Mouse (Mus musculus) left cerebral cortex, postnatal 10 days (tissue): ENCODE data around the gene Rasgrp2. TPM values are rescaled to one million over a fixed set of nuclear protein-coding genes. Genes with fewer than 3 reads are reported as not detected.

ENCODE experiments used
- DNase-seq, 2 experiments: peaks; one replicate each; pipeline ENCODE4 v3.0.0; 2021 to 2022; ENCODE audit warnings: low spot score in 2 of 2, mixed read lengths in 1 of 2; ENCODE audit errors: extremely low spot score in 1 of 2
- intact Hi-C: fragments of 180-260 bp; cut with DNase I; formaldehyde crosslinking; loops from one replicate; pipeline ENCODE4 v1.15.1; 2025
- total RNA-seq, 2 experiments: library from RNA; stranded (reverse); gene quantifications; 2 replicates each; pipeline ENCODE4 v1.2.3; 2021

Gene Rasgrp2
- total RNA-seq, 2 experiments from 2014 or later, result 179 to 190 TPM

GRCm38 (mm10) chr19:6380411-6381166, 18.6 kb upstream of the Rasgrp2 start:
- intact Hi-C loops, result no loop called here
- no peak for DNase-seq

GRCm38 (mm10) chr19:6381238-6381637, 17.9 kb upstream of the Rasgrp2 start:
- DNase-seq, result no peak
- intact Hi-C loops, result no loop called here

GRCm38 (mm10) chr19:6382323-6382924, 16.7 kb upstream of the Rasgrp2 start:
- DNase-seq, result peak in 1 of 2 experiments; percentile 18
- intact Hi-C loops, result no loop called here

GRCm38 (mm10) chr19:6383470-6383869, 15.7 kb upstream of the Rasgrp2 start:
- peak in 1 of 2 experiments; percentile 37 for DNase-seq
- intact Hi-C loops, result no loop called here

- intact Hi-C loops, result no loop called here
- DNase-seq, result peak; percentile 31 to 87
Measured at GRCm38 (mm10) chr19:6384128-6384527, 15.0 kb upstream of the Rasgrp2 start, which contains the start of gene Pygm. Gene Pygm, plus strand, starts transcription at chr19:6384399.

GRCm38 (mm10) chr19:6384954-6385353, 14.2 kb upstream of the Rasgrp2 start:
- intact Hi-C loops, result no loop called here
- DNase-seq, result peak in 1 of 2 experiments; percentile 32

- DNase-seq, result no peak
- intact Hi-C loops, result no loop called here
Measured at GRCm38 (mm10) chr19:6385419-6385818, 13.7 kb upstream of the Rasgrp2 start.

GRCm38 (mm10) chr19:6385821-6386220, 13.3 kb upstream of the Rasgrp2 start:
- no peak for DNase-seq
- intact Hi-C loops, result no loop called here

GRCm38 (mm10) chr19:6386234-6386633, 12.9 kb upstream of the Rasgrp2 start:
- DNase-seq, result no peak
- intact Hi-C loops, result no loop called here

- DNase-seq, result peak in 1 of 2 experiments; percentile 57
- intact Hi-C loops, result no loop called here
Measured at GRCm38 (mm10) chr19:6388006-6388405, 11.1 kb upstream of the Rasgrp2 start.

GRCm38 (mm10) chr19:6389803-6390202, 9.3 kb upstream of the Rasgrp2 start:
- intact Hi-C loops, result no loop called here
- DNase-seq, result peak in 1 of 2 experiments; percentile 18

GRCm38 (mm10) chr19:6390251-6390650, 8.9 kb upstream of the Rasgrp2 start:
- DNase-seq, result no peak
- intact Hi-C loops, result no loop called here

- intact Hi-C loops, result no loop called here
Measured at GRCm38 (mm10) chr19:6392743-6393393, 6.3 kb upstream of the Rasgrp2 start.

GRCm38 (mm10) chr19:6393637-6394036, 5.5 kb upstream of the Rasgrp2 start:
- intact Hi-C loops, result no loop called here
- DNase-seq, result no peak

More at GRCm38 (mm10) chr19:6392743-6393393, 6.3 kb upstream of the Rasgrp2 start:
- no peak for DNase-seq

- DNase-seq, result no peak
- intact Hi-C loops, result no loop called here
Measured at GRCm38 (mm10) chr19:6396237-6396636, 2.9 kb upstream of the Rasgrp2 start.

- intact Hi-C loops, result no loop called here
- DNase-seq, result no peak
Measured at GRCm38 (mm10) chr19:6397582-6398249, 1.4 kb upstream of the Rasgrp2 start.

GRCm38 (mm10) chr19:6398447-6399284, 474 bp upstream of the Rasgrp2 start:
- intact Hi-C loops, result no loop called here
- peak in 1 of 2 experiments; percentile 90 for DNase-seq
